Mouse (Mus musculus) liver, embryonic 11.5 days (tissue): ENCODE measurements around the gene Dscam. TPM values are rescaled to one million over a fixed set of nuclear protein-coding genes. Genes with fewer than 3 reads are reported as not detected.

ENCODE experiments used
- polyA plus RNA-seq: library from polyadenylated mRNA; unstranded; fragments of >200 nt; fragmentation: Nextera tagmentation; extraction: Ambion mirVana; gene quantifications from 2 replicates; pipeline ENCODE4 v1.2.1, GENCODE M21; 2014

The Dscam gene
- polyA plus RNA-seq, 1 experiment from 2014 or later = 0.04 TPM

Other genes with a start within 250 kb of the Dscam start
- 6.2 and 6.4 TPM in 2 replicates for gene Bace2, start 186.0 kb upstream of the Dscam start, polyA plus RNA-seq